Mouse (Mus musculus) liver, adult 2 months (tissue): Measurements from ENCODE around the gene Scpep1.

Experiments used
- CTCF ChIP-seq: fragments of 200-500 bp; IDR thresholded peaks from 2 replicates; pipeline ENCODE4 v1.5.1; 2011; ENCODE audit warnings: low read depth, low read length, control low read depth
- POLR2A ChIP-seq: fragments of 200-500 bp; IDR thresholded peaks from 2 replicates; pipeline ENCODE4 v1.6.1; 2011; ENCODE audit warnings: low read length, control low read depth; ENCODE audit not compliant: insufficient read depth; ENCODE audit errors: extremely low read depth

- TF ChIP-seq CTCF (peak; percentile 63; the same call in 1 of the 2 replicates), POLR2A (no peak)
Measured at GRCm38 (mm10) chr11:88993625-88994024, 38.4 kb upstream of the Scpep1 start.
